Mouse (Mus musculus) CD8-positive naive resting alpha-beta T cell, adult 2 months (primary cell): ENCODE results near the gene Cwc22.

Experiments used
- DNase-seq, 2 experiments: peaks; one replicate each; pipeline ENCODE4 v3.0.0; 2022; ENCODE audit warnings: low read depth in 2 of 2, low spot score in 2 of 2

The Cwc22 gene

GRCm38 (mm10) chr2:77945596-77946485 lies at the start of gene Cwc22:
Cwc22 (minus strand) TSS chr2:77946375.
- DNase-seq = peak; percentile 80 to 88

- no peak for DNase-seq
These were observed 47.7 kb upstream of the Cwc22 start for GRCm38 (mm10) chr2:77993727-77994401.

GRCm38 (mm10) chr2:77992951-77993604 lies 46.9 kb upstream of the Cwc22 start:
- DNase-seq = no peak

- DNase-seq = no peak
These were observed 44.6 kb upstream of the Cwc22 start for GRCm38 (mm10) chr2:77990820-77991219.

- DNase-seq = no peak
These were observed 43.9 kb upstream of the Cwc22 start for GRCm38 (mm10) chr2:77990121-77990520.

GRCm38 (mm10) chr2:77989390-77989789 lies 43.2 kb upstream of the Cwc22 start:
- DNase-seq = no peak

GRCm38 (mm10) chr2:77985991-77986730 lies 40.0 kb upstream of the Cwc22 start:
- DNase-seq = no peak

GRCm38 (mm10) chr2:77984209-77984608 lies 38.0 kb upstream of the Cwc22 start:
- no peak for DNase-seq

- no peak for DNase-seq
These were observed 35.7 kb upstream of the Cwc22 start for GRCm38 (mm10) chr2:77981826-77982225.

- no peak for DNase-seq
These were observed 34.5 kb upstream of the Cwc22 start for GRCm38 (mm10) chr2:77980696-77981095.

GRCm38 (mm10) chr2:77979519-77979918 lies 33.3 kb upstream of the Cwc22 start:
- no peak for DNase-seq

- no peak for DNase-seq
These were observed 32.9 kb upstream of the Cwc22 start for GRCm38 (mm10) chr2:77979081-77979480.

GRCm38 (mm10) chr2:77978256-77978655 lies 32.1 kb upstream of the Cwc22 start:
- no peak for DNase-seq

GRCm38 (mm10) chr2:77976321-77976920 lies 30.2 kb upstream of the Cwc22 start:
- no peak for DNase-seq

- DNase-seq = no peak
These were observed 29.4 kb upstream of the Cwc22 start for GRCm38 (mm10) chr2:77975606-77976005.

GRCm38 (mm10) chr2:77974986-77975385 lies 28.8 kb upstream of the Cwc22 start:
- no peak for DNase-seq

- DNase-seq = no peak
These were observed 28.2 kb upstream of the Cwc22 start for GRCm38 (mm10) chr2:77974366-77974765.

GRCm38 (mm10) chr2:77973296-77973695 lies 27.1 kb upstream of the Cwc22 start:
- DNase-seq = no peak

GRCm38 (mm10) chr2:77972541-77972940 lies 26.4 kb upstream of the Cwc22 start:
- DNase-seq = no peak

GRCm38 (mm10) chr2:77971871-77972270 lies 25.7 kb upstream of the Cwc22 start:
- no peak for DNase-seq

- DNase-seq = no peak
These were observed 25.2 kb upstream of the Cwc22 start for GRCm38 (mm10) chr2:77971361-77971760.
